ENCODE assay signal across 9 mouse cellular contexts in genomic region chr1:136344281-136344680, GRCm38 (mm10). TPM values are rescaled to one million over a fixed set of nuclear protein-coding genes. Genes with fewer than 3 reads are reported as not detected.
DNase-seq lines count a peak whose midpoint lies in the region; ATAC-seq and TF ChIP-seq lines count a peak whose summit lies in the region.
"Had no signal": no experiment of that assay in that cellular context is flagged by ENCODE, and none has a peak within 500 bp of the region (broad histone marks: within the 10 kb centered on the region; RNA-seq: fewer than 3 reads in every experiment).

No protein-coding gene starts in this region.

- no peak for TF ChIP-seq POLR2A in cerebellum, adult 2 months (IDR thresholded peaks at IDR 0.05; ENCODE audit: borderline replicate concordance, insufficient read depth, low read length)
- TF ChIP-seq POLR2A in CH12.LX (IDR thresholded peaks at IDR 0.05; ENCODE audit: low read depth, low read length), result no peak

- TF ChIP-seq CTCF in cerebellum, adult 2 months (IDR thresholded peaks at IDR 0.05; ENCODE audit: borderline replicate concordance, insufficient read depth, low read depth, low read length), result no peak
- no peak for TF ChIP-seq CTCF in CH12.LX (conservative IDR thresholded peaks at IDR 0.05 in 1 of 2, IDR thresholded peaks at IDR 0.05 in 1 of 2; ENCODE audit: low read depth in 2 of 2, low read length in 2 of 2)
- TF ChIP-seq CTCF in liver, postnatal 0 days (IDR thresholded peaks at IDR 0.05; ENCODE audit: low read depth), result no peak

- 0 out of 2 replicates have a peak, but pooled peaks have one; percentile 12 for ATAC-seq in granulocyte monocyte progenitor cell, adult 5-6 weeks (replicated peaks; ENCODE audit: poor library complexity, severe bottlenecking)
- ATAC-seq in liver, postnatal 0 days, result no peak

- peaks cover 9% of the 10 kb centered on the region for H3K4me1 ChIP-seq in cerebellum, adult 2 months (ENCODE audit: control insufficient read depth, insufficient read depth, low read length)
- H3K4me1 ChIP-seq in CH12.LX (ENCODE audit: control insufficient read depth in 1 of 2, insufficient read depth in 2 of 2), result peaks cover 10 to 20% of the 10 kb centered on the region in 2 experiments
- peaks cover 20% of the 10 kb centered on the region for H3K4me1 ChIP-seq in liver, postnatal 0 days (ENCODE audit: insufficient read depth)

- no peak for DNase-seq in cerebellum, adult 2 months
- DNase-seq in cerebellum, adult 9-10 months, result no peak
- DNase-seq in CH12.LX (ENCODE audit: extremely low read depth), result no peak
- no peak for DNase-seq in liver, postnatal 0 days
- DNase-seq in gastrocnemius, postnatal 4 days (ENCODE audit: low spot score in 2 of 2), result no peak
- DNase-seq in spleen, postnatal 36 days (ENCODE audit: low spot score in 2 of 2), result no peak
- DNase-seq in cerebellum, postnatal 4 days (ENCODE audit: low spot score in 2 of 2), result no peak
- DNase-seq: cerebellum, postnatal 25 days had no signal

- H3K4me3 ChIP-seq in cerebellum, adult 2 months (replicated peaks; ENCODE audit: insufficient read depth, low read depth, low read length), result peak overlapping the region; percentile 90
- peak overlapping the region in 2 of 3 experiments; percentile 88 to 98 for H3K4me3 ChIP-seq in CH12.LX (replicated peaks in 1 of 3; ENCODE audit: low read depth in 2 of 3, low read length in 2 of 3, poor library complexity in 1 of 3)
- peak overlapping the region; percentile 89 for H3K4me3 ChIP-seq in liver, postnatal 0 days (ENCODE audit: low read depth, low read length)

- no peaks in the 10 kb centered on the region for H3K27me3 ChIP-seq in cerebellum, adult 2 months (ENCODE audit: control insufficient read depth, insufficient read depth, low read length)
- H3K27me3 ChIP-seq in CH12.LX (replicated peaks), result peaks cover 8% of the 10 kb centered on the region
- H3K27me3 ChIP-seq in liver, postnatal 0 days (ENCODE audit: insufficient read depth, low read length), result no peaks in the 10 kb centered on the region

- H3K4me2 ChIP-seq in CH12.LX (ENCODE audit: insufficient read depth, low read depth, poor library complexity, severe bottlenecking), result peak overlapping the region; percentile 18
- H3K4me2 ChIP-seq in liver, postnatal 0 days (ENCODE audit: low read depth, low read length), result peak overlapping the region; percentile 99

- no peaks in the 10 kb centered on the region for H3K9me3 ChIP-seq in CH12.LX (replicated peaks; ENCODE audit: low read length)
- no peaks in the 10 kb centered on the region for H3K9me3 ChIP-seq in liver, postnatal 0 days (ENCODE audit: low read length)

- dilution Hi-C loops in CH12.LX (cut with MboI; ENCODE audit: extremely low pct_ligation_motif_present, extremely low pct_unique_long_range_greater_than_20kb, low sequenced_read_pairs), result no loop called here

- in situ Hi-C loops in CH12.LX (cut with MboI; ENCODE audit: low pct_ligation_motif_present, low pct_unique_long_range_greater_than_20kb, low sequenced_read_pairs), result no loop called here

- peaks cover 3 to 14% of the 10 kb centered on the region in 2 experiments for H3K36me3 ChIP-seq in CH12.LX (replicated peaks in 1 of 2; ENCODE audit: control insufficient read depth in 1 of 2, insufficient read depth in 1 of 2, low read length in 1 of 2)
- peaks cover 10% of the 10 kb centered on the region; the same call in 1 of the 2 replicates for H3K36me3 ChIP-seq in liver, postnatal 0 days (replicated peaks; ENCODE audit: insufficient read depth, low read length)

- no peak for TF ChIP-seq RAD21 in CH12.LX (IDR thresholded peaks at IDR 0.05; ENCODE audit: low read depth, low read length)

- H3K9ac ChIP-seq in CH12.LX (ENCODE audit: insufficient read depth, low read depth), result peak overlapping the region; percentile 85
- peak overlapping the region; percentile 91 for H3K9ac ChIP-seq in liver, postnatal 0 days (replicated peaks)

- H3K27ac ChIP-seq in cerebellum, adult 2 months (ENCODE audit: insufficient read depth, low read length), result no peak overlapping the region
- no peak overlapping the region for H3K27ac ChIP-seq in CH12.LX (ENCODE audit: insufficient read depth, low read depth)
- H3K27ac ChIP-seq in liver, postnatal 0 days (ENCODE audit: low read depth), result no peak overlapping the region

- 0% methylated on average over 1 of the region's 1 CpGs for WGBS in cerebellum, adult 2 months
- WGBS in liver, postnatal 0 days (ENCODE audit: insufficient replicate concordance), result 8% methylated on average over 1 of the region's 1 CpGs

- TF ChIP-seq EP300 in CH12.LX (IDR thresholded peaks at IDR 0.05; ENCODE audit: low read length), result no peak
- no peak for TF ChIP-seq EP300 in liver, postnatal 0 days (IDR thresholded peaks at IDR 0.05; ENCODE audit: low read depth)

- peaks cover 32% of the 10 kb centered on the region for H3K79me2 ChIP-seq in CH12.LX (replicated peaks; ENCODE audit: control insufficient read depth, extremely low read depth, insufficient read depth, poor library complexity, severe bottlenecking)

TF ChIP-seq in CH12.LX, 34 proteins besides CTCF, POLR2A, EP300 and RAD21:
- TF ChIP-seq TBP (conservative IDR thresholded peaks at IDR 0.05; ENCODE audit: low read depth, low read length) (no peak), UBTF (IDR thresholded peaks at IDR 0.05; ENCODE audit: low read depth, low read length) (no peak), USF2 (conservative IDR thresholded peaks at IDR 0.05; ENCODE audit: low read depth, low read length) (no peak), MAFK (IDR thresholded peaks at IDR 0.05; ENCODE audit: insufficient replicate concordance, low read length) (no peak), MEF2A (IDR thresholded peaks at IDR 0.05; ENCODE audit: borderline replicate concordance, low read depth, low read length) (no peak), NRF1 (IDR thresholded peaks at IDR 0.05; ENCODE audit: low read depth, low read length) (no peak), POLR2AphosphoS2 (IDR thresholded peaks at IDR 0.05; ENCODE audit: low read depth, low read length) (no peak), MAX (IDR thresholded peaks at IDR 0.05; ENCODE audit: low read length) (no peak), ELF1 (IDR thresholded peaks at IDR 0.05; ENCODE audit: low read depth, low read length) (no peak), USF1 (IDR thresholded peaks at IDR 0.05; ENCODE audit: low read depth, low read length) (no peak), GABPA (IDR thresholded peaks at IDR 0.05; ENCODE audit: insufficient replicate concordance, low read depth, low read length) (no peak), E2F4 (IDR thresholded peaks at IDR 0.05; ENCODE audit: insufficient replicate concordance, low read depth, low read length) (no peak), MAZ (IDR thresholded peaks at IDR 0.05; ENCODE audit: low read depth, low read length) (no peak), ETS1 (conservative IDR thresholded peaks at IDR 0.05; ENCODE audit: low read depth, low read length) (no peak), MXI1 (IDR thresholded peaks at IDR 0.05; ENCODE audit: low read depth, low read length) (no peak), ZMIZ1 (IDR thresholded peaks at IDR 0.05; ENCODE audit: low read depth, low read length) (no peak), PAX5 (IDR thresholded peaks at IDR 0.05; ENCODE audit: low read length) (no peak), CHD1 (IDR thresholded peaks at IDR 0.05; ENCODE audit: low read depth, low read length) (no peak)
TF ChIP-seq in CH12.LX: peak in this region for 0.

RNA-seq across cellular contexts. Expression of gene Camsap2, which starts 1.6 kb away (rescaled TPM):
- 51.1 and 51.2 TPM in 2 replicates for polyA plus RNA-seq in cerebellum, adult 2 months (2012; rRNA removed)
- 5.6 and 7.0 TPM in 2 replicates for total RNA-seq in CH12.LX (2012; rRNA removed)
- 9.5 and 10.0 TPM in 2 replicates for total RNA-seq in CH12.LX (2014; rRNA removed)
- polyA plus RNA-seq in CH12.LX (2012; ENCODE audit: insufficient read length, low read depth), result 10.9 and 11.3 TPM in 2 replicates
- 3.3 and 4.6 TPM in 2 replicates for total RNA-seq in granulocyte monocyte progenitor cell, adult 5-6 weeks (2014; fragmentation: Nextera tagmentation)
- total RNA-seq in granulocyte monocyte progenitor cell, adult 5-6 weeks (2017), result 6.1 and 9.6 TPM in 2 replicates
- polyA plus RNA-seq in liver, postnatal 0 days (2015; fragmentation: Nextera tagmentation; extraction: Ambion mirVana), result 3.1 and 3.4 TPM in 2 replicates
- 10 to 100 TPM; 25.6 to 26.7 TPM for total RNA-seq in gastrocnemius, postnatal 4 days (2021)
